Mouse (Mus musculus): ENCODE results near the gene Rab28. TPM values are rescaled to one million over a fixed set of nuclear protein-coding genes. Genes with fewer than 3 reads are reported as not detected.

Gene Rab28
- polyA plus RNA-seq, 1 experiment from 2014 or later = 92.7 TPM

DNA sequence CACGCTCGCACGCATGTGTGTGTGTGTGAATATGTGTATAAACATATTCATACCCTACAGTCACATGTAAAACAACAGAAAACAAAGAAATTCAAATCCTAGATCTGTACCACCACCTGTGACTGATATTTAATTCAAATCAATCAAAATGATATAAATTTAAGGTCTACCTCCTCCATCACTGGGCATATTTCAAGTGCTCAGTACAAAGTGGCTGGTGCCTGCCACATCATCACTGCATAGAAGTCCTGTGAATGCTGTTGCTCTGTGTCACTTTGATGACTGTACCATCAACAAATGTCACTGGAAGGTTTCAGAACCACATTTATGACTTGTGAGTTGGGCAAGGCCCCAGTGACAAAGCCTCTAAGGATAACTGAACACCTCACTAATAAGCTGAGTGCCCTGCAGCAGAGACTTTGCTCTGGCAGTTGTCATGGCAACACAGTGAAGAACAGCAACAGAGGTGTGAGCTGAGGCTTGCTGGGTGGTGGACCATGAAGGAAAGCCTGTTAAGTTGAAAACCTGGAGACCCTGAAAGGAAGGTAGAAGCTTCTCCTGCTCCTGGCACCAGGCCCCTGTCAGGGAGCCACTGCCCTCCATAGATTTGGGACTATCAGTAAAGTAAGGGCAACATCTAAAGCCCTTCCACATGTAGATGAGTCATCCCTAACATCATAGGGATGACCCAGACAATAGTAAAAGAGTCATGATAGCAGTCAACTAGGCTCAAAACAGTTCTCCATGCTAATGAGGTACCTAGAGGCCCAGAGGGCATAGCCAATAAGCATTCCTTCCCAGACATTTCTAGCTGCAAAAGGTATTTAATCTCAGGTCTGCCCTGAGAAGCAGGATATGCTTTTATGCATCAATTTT is 111.5 kb downstream of the Rab28 start:
- H3K9ac ChIP-seq (ENCODE audit: low read length) = no peak overlapping the region
- WGBS = 91% methylated on average over 3 of the region's 3 CpGs
- H3K9me3 ChIP-seq (ENCODE audit: control insufficient read depth, low read length) = no peaks in the 10 kb centered on the region
- H3K27ac ChIP-seq (ENCODE audit: low read depth, low read length) = no peak overlapping the region
- no peaks in the 10 kb centered on the region for H3K27me3 ChIP-seq (ENCODE audit: control insufficient read depth, insufficient read depth, low read length)
- no peak for DNase-seq (ENCODE audit: low spot score)
- no peak overlapping the region for H3K4me3 ChIP-seq (ENCODE audit: low read depth, low read length)
- H3K36me3 ChIP-seq (ENCODE audit: control insufficient read depth, insufficient read depth, low read length) = no peaks in the 10 kb centered on the region
- no peak for ATAC-seq (ENCODE audit: insufficient read depth, low FRiP score, low TSS enrichment)
- H3K4me2 ChIP-seq (ENCODE audit: low read depth) = no peak overlapping the region
- H3K4me1 ChIP-seq (ENCODE audit: control insufficient read depth, insufficient read depth, low read length) = no peaks in the 10 kb centered on the region

- no peaks in the 10 kb centered on the region for H3K4me1 ChIP-seq (ENCODE audit: control insufficient read depth, insufficient read depth, low read length)
- H3K9me3 ChIP-seq (ENCODE audit: control insufficient read depth, low read length) = no peaks in the 10 kb centered on the region
These were observed 112.8 kb downstream of the Rab28 start for GRCm38 (mm10) chr5:41595199-41595598.

DNA sequence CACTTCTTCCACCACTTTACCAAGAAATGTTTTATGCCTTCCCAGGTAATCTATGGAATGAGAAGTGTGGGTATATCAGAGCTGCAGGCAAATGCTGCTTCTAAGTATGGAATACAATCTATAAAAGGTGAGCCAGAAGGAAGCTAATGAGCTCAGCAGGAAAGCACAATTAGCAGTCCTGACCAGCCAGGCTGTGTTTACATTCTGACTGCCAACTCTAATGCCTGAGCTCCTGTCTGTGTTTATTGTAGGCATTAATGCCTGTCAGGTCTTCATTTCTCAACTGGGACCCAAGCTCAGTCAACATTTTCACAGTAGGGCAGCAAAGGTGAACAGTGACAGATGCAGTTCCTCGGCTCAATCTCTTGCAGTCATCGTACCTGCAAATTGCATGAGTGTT is 129.9 kb downstream of the Rab28 start:
- no peak for ATAC-seq (ENCODE audit: insufficient read depth, low FRiP score, low TSS enrichment)
- no peak for DNase-seq (ENCODE audit: low spot score)
- Histone ChIP-seq H3K4me1 (ENCODE audit: control insufficient read depth, insufficient read depth, low read length) (no peaks in the 10 kb centered on the region), H3K36me3 (ENCODE audit: control insufficient read depth, insufficient read depth, low read length) (no peaks in the 10 kb centered on the region), H3K9me3 (ENCODE audit: control insufficient read depth, low read length) (no peaks in the 10 kb centered on the region), H3K4me3 (ENCODE audit: low read depth, low read length) (no peak overlapping the region), H3K9ac (ENCODE audit: low read length) (no peak overlapping the region), H3K4me2 (ENCODE audit: low read depth) (no peak overlapping the region), H3K27ac (ENCODE audit: low read depth, low read length) (no peak overlapping the region), H3K27me3 (ENCODE audit: control insufficient read depth, insufficient read depth, low read length) (no peaks in the 10 kb centered on the region)
- WGBS = 83% methylated on average over 2 of the region's 2 CpGs

More at GRCm38 (mm10) chr5:41595199-41595598, 112.8 kb downstream of the Rab28 start:
- H3K36me3 ChIP-seq (ENCODE audit: control insufficient read depth, insufficient read depth, low read length) = no peaks in the 10 kb centered on the region
- H3K4me3 ChIP-seq (ENCODE audit: low read depth, low read length) = no peak overlapping the region
- 81% methylated on average over 3 of the region's 3 CpGs for WGBS
- ATAC-seq (ENCODE audit: insufficient read depth, low FRiP score, low TSS enrichment) (no peak), DNase-seq (ENCODE audit: low spot score) (no peak)
- no peak overlapping the region for H3K9ac ChIP-seq (ENCODE audit: low read length)
- no peak overlapping the region for H3K4me2 ChIP-seq (ENCODE audit: low read depth)
- no peak overlapping the region for H3K27ac ChIP-seq (ENCODE audit: low read depth, low read length)
- no peaks in the 10 kb centered on the region for H3K27me3 ChIP-seq (ENCODE audit: control insufficient read depth, insufficient read depth, low read length)

Other genes with a start within 250 kb of the Rab28 start
- 2.2 and 2.5 TPM in 2 replicates for gene Nkx3-2, start 56.3 kb upstream of the Rab28 start, polyA plus RNA-seq (2014; fragmentation: Nextera tagmentation; extraction: Ambion mirVana)
- 22.9 and 25.6 TPM in 2 replicates for gene Bod1l, start 136.2 kb upstream of the Rab28 start, polyA plus RNA-seq (2014; fragmentation: Nextera tagmentation; extraction: Ambion mirVana)